Mouse (Mus musculus): Measurements from ENCODE around the gene Dclk2.

The Dclk2 gene

GRCm38 (mm10) chr3:86920343-86921083 is at the start of gene Dclk2:
Gene Dclk2, minus strand, starts transcription at chr3:86920852.
- DNase-seq = peak; percentile 52

GRCm38 (mm10) chr3:86962665-86963435 is 42.2 kb upstream of the Dclk2 start:
- DNase-seq = no peak

GRCm38 (mm10) chr3:86961395-86961669 is 40.7 kb upstream of the Dclk2 start:
- DNase-seq = no peak

GRCm38 (mm10) chr3:86960656-86961394 is 40.2 kb upstream of the Dclk2 start:
- DNase-seq = no peak

- DNase-seq = no peak
Observed at GRCm38 (mm10) chr3:86959088-86959487, 38.4 kb upstream of the Dclk2 start.

GRCm38 (mm10) chr3:86955376-86955775 is 34.7 kb upstream of the Dclk2 start:
- DNase-seq = no peak

- DNase-seq = peak; percentile 16
Observed at GRCm38 (mm10) chr3:86954521-86954920, 33.9 kb upstream of the Dclk2 start.

- no peak for DNase-seq
Observed at GRCm38 (mm10) chr3:86953819-86954218, 33.2 kb upstream of the Dclk2 start.

- DNase-seq = no peak
Observed at GRCm38 (mm10) chr3:86950652-86951051, 30.0 kb upstream of the Dclk2 start.

- no peak for DNase-seq
Observed at GRCm38 (mm10) chr3:86936254-86936836, 15.7 kb upstream of the Dclk2 start.

- no peak for DNase-seq
Observed at GRCm38 (mm10) chr3:86933446-86933845, 12.8 kb upstream of the Dclk2 start.

- DNase-seq = no peak
Observed at GRCm38 (mm10) chr3:86923686-86924085, 3.0 kb upstream of the Dclk2 start.

- DNase-seq = no peak
Observed at GRCm38 (mm10) chr3:86921181-86921975, 726 bp upstream of the Dclk2 start.

GRCm38 (mm10) chr3:86919641-86920342 is 860 bp downstream of the Dclk2 start:
- no peak for DNase-seq

- no peak for DNase-seq
Observed at GRCm38 (mm10) chr3:86917048-86917447, 3.6 kb downstream of the Dclk2 start.

- DNase-seq = no peak
Observed at GRCm38 (mm10) chr3:86916626-86917025, 4.0 kb downstream of the Dclk2 start.

- DNase-seq = peak; percentile 10
Observed at GRCm38 (mm10) chr3:86915291-86915690, 5.4 kb downstream of the Dclk2 start.

- DNase-seq = no peak
Observed at GRCm38 (mm10) chr3:86914316-86914715, 6.3 kb downstream of the Dclk2 start.

- DNase-seq = no peak
Observed at GRCm38 (mm10) chr3:86898366-86898765, 22.3 kb downstream of the Dclk2 start.

- no peak for DNase-seq
Observed at GRCm38 (mm10) chr3:86897551-86897950, 23.1 kb downstream of the Dclk2 start.

GRCm38 (mm10) chr3:86897066-86897465 is 23.6 kb downstream of the Dclk2 start:
- no peak for DNase-seq

GRCm38 (mm10) chr3:86894491-86894890 is 26.2 kb downstream of the Dclk2 start:
- DNase-seq = no peak
